Mouse (Mus musculus) MEL (cell line): ENCODE data around the gene Dusp5. TPM values are rescaled to one million over a fixed set of nuclear protein-coding genes. Genes with fewer than 3 reads are reported as not detected.
A peak's percentile ranks its signal among the peaks of the same experiment; 100 is the strongest.

ENCODE experiments used
- DNase-seq: peaks from one replicate; pipeline ENCODE4 v3.0.0; 2011; ENCODE audit warnings: low read depth, low spot score
- H3K27ac ChIP-seq: 2 replicates; pipeline ENCODE4 v1.5.1; 2012; ENCODE audit warnings: low read depth, mild to moderate bottlenecking, control low read depth, low read length, moderate library complexity; ENCODE audit not compliant: control insufficient read depth
- H3K27me3 ChIP-seq, 2 experiments: fragments of 150-350 bp in 1 of 2; sonication (generic) in 1 of 2; 2 replicates each; pipeline ENCODE4 v1.6.1; 2012; ENCODE audit warnings: low read length in 2 of 2, mild to moderate bottlenecking in 2 of 2, improper control_type of control experiment in 1 of 2, moderate library complexity in 1 of 2; ENCODE audit not compliant: insufficient read depth in 2 of 2, control insufficient read depth in 1 of 2
- H3K36me3 ChIP-seq, 2 experiments: 2 replicates each; pipeline ENCODE4 v1.6.1; 2012 to 2014; ENCODE audit warnings: low read length in 2 of 2, improper control_type of control experiment in 1 of 2, inconsistent platforms in 1 of 2, mild to moderate bottlenecking in 1 of 2; ENCODE audit not compliant: insufficient read depth in 2 of 2, control insufficient read depth in 1 of 2
- H3K4me1 ChIP-seq, 2 experiments: fragments of 150-350 bp in 1 of 2; sonication (generic) in 1 of 2; 2 replicates each; pipeline ENCODE4 v1.6.1; 2012; ENCODE audit warnings: low read length in 2 of 2, improper control_type of control experiment in 1 of 2, mild to moderate bottlenecking in 1 of 2; ENCODE audit not compliant: insufficient read depth in 2 of 2, control insufficient read depth in 1 of 2
- H3K4me3 ChIP-seq, 2 experiments: fragments of 150-350 bp in 1 of 2; sonication (generic) in 1 of 2; 2 replicates each; pipeline ENCODE4 v1.5.1; 2012; ENCODE audit warnings: low read depth in 2 of 2, low read length in 2 of 2, mild to moderate bottlenecking in 2 of 2, moderate library complexity in 2 of 2, control low read depth in 1 of 2, improper control_type of control experiment in 1 of 2; ENCODE audit not compliant: control insufficient read depth in 1 of 2, insufficient read depth in 1 of 2
- H3K79me2 ChIP-seq: 2 replicates; pipeline ENCODE4 v1.6.1; 2012; ENCODE audit warnings: mild to moderate bottlenecking, low read length, moderate library complexity; ENCODE audit not compliant: control insufficient read depth, poor library complexity, insufficient read depth
- H3K9ac ChIP-seq: 2 replicates; pipeline ENCODE4 v1.6.1; 2012; ENCODE audit warnings: low read depth, mild to moderate bottlenecking, control low read depth, low read length, moderate library complexity; ENCODE audit not compliant: control insufficient read depth, poor library complexity, severe bottlenecking
- H3K9me3 ChIP-seq: fragments of 150-350 bp; sonication (generic); replicated peaks from 2 replicates; pipeline ENCODE4 v1.6.1; 2012; ENCODE audit warnings: mild to moderate bottlenecking, low read length, improper control_type of control experiment, moderate library complexity; ENCODE audit not compliant: insufficient read depth
- CHD1 ChIP-seq: IDR thresholded peaks from 2 replicates; pipeline ENCODE4 v1.6.1; 2012; ENCODE audit warnings: low read depth, mild to moderate bottlenecking, inconsistent platforms, low read length, improper control_type of control experiment
- CTCF ChIP-seq, 3 experiments: IDR thresholded peaks in 2 of 3; conservative IDR thresholded peaks in 1 of 3; 2 replicates each; pipeline ENCODE4 v1.5.1; 2011 to 2012; ENCODE audit warnings: low read length in 3 of 3, low read depth in 2 of 3, mild to moderate bottlenecking in 2 of 3, improper control_type of control experiment in 1 of 3, inconsistent platforms in 1 of 3, mixed read lengths in 1 of 3, moderate library complexity in 1 of 3; ENCODE audit not compliant: control insufficient read depth in 1 of 3, insufficient read depth in 1 of 3, poor library complexity in 1 of 3, severe bottlenecking in 1 of 3
- E2F4 ChIP-seq: IDR thresholded peaks from 2 replicates; pipeline ENCODE4 v1.6.1; 2011; ENCODE audit warnings: low read depth, low read length, improper control_type of control experiment, borderline replicate concordance
- ELF1 ChIP-seq: IDR thresholded peaks from 2 replicates; pipeline ENCODE4 v1.6.1; 2014; ENCODE audit warnings: low read depth, mild to moderate bottlenecking, inconsistent platforms, low read length, improper control_type of control experiment, moderate library complexity
- ETS1 ChIP-seq: IDR thresholded peaks from 2 replicates; pipeline ENCODE4 v1.6.1; 2012; ENCODE audit warnings: low read depth, mild to moderate bottlenecking, inconsistent platforms, low read length, improper control_type of control experiment, moderate library complexity
- GABPA ChIP-seq: IDR thresholded peaks from 2 replicates; pipeline ENCODE4 v1.6.1; 2012; ENCODE audit warnings: low read depth, mild to moderate bottlenecking, inconsistent platforms, low read length, improper control_type of control experiment, moderate library complexity
- GATA1 ChIP-seq: IDR thresholded peaks from 2 replicates; pipeline ENCODE4 v1.6.1; 2011; ENCODE audit warnings: low read depth, low read length, improper control_type of control experiment
- HCFC1 ChIP-seq: IDR thresholded peaks from 2 replicates; pipeline ENCODE4 v1.6.1; 2012; ENCODE audit warnings: low read depth, mild to moderate bottlenecking, inconsistent platforms, low read length, improper control_type of control experiment, moderate library complexity
- JUND ChIP-seq: IDR thresholded peaks from 2 replicates; pipeline ENCODE4 v1.6.1; 2011; ENCODE audit warnings: low read depth, mild to moderate bottlenecking, improper control_type of control experiment, low read length
- MAZ ChIP-seq: IDR thresholded peaks from 2 replicates; pipeline ENCODE4 v1.6.1; 2012; ENCODE audit warnings: low read depth, mild to moderate bottlenecking, inconsistent platforms, low read length, improper control_type of control experiment
- MXI1 ChIP-seq: IDR thresholded peaks from 2 replicates; pipeline ENCODE4 v1.6.1; 2011; ENCODE audit warnings: mild to moderate bottlenecking, low read depth, low read length, improper control_type of control experiment
- MYB ChIP-seq: IDR thresholded peaks from 2 replicates; pipeline ENCODE4 v1.6.1; 2011; ENCODE audit warnings: mild to moderate bottlenecking, low read depth, low read length, improper control_type of control experiment
- MYC ChIP-seq: IDR thresholded peaks from 2 replicates; pipeline ENCODE4 v1.6.1; 2011; ENCODE audit warnings: low read depth, mild to moderate bottlenecking, low read length, improper control_type of control experiment, moderate library complexity
- NELFE ChIP-seq: IDR thresholded peaks from 2 replicates; pipeline ENCODE4 v1.6.1; 2011; ENCODE audit warnings: low read depth, low read length, improper control_type of control experiment
- POLR2AphosphoS2 ChIP-seq: IDR thresholded peaks from 2 replicates; pipeline ENCODE4 v1.6.1; 2011; ENCODE audit warnings: low read length, improper control_type of control experiment
- RCOR1 ChIP-seq: IDR thresholded peaks from 2 replicates; pipeline ENCODE4 v1.6.1; 2012; ENCODE audit warnings: low read depth, mild to moderate bottlenecking, inconsistent platforms, low read length, improper control_type of control experiment
- SIN3A ChIP-seq: IDR thresholded peaks from 2 replicates; pipeline ENCODE4 v1.6.1; 2012; ENCODE audit warnings: low read length, improper control_type of control experiment, inconsistent platforms
- SMC3 ChIP-seq: IDR thresholded peaks from 2 replicates; pipeline ENCODE4 v1.6.1; 2011; ENCODE audit warnings: low read depth, low read length, improper control_type of control experiment
- TAL1 ChIP-seq: IDR thresholded peaks from 2 replicates; pipeline ENCODE4 v1.6.1; 2012; ENCODE audit warnings: mild to moderate bottlenecking, inconsistent platforms, low read length, moderate library complexity, mixed read lengths
- TBP ChIP-seq: IDR thresholded peaks from 2 replicates; pipeline ENCODE4 v1.8.0; 2011; ENCODE audit warnings: low read depth, low read length, improper control_type of control experiment
- TCF12 ChIP-seq: IDR thresholded peaks from 2 replicates; pipeline ENCODE4 v1.6.1; 2014; ENCODE audit warnings: low read depth, mild to moderate bottlenecking, inconsistent platforms, low read length, improper control_type of control experiment, moderate library complexity
- UBTF ChIP-seq: IDR thresholded peaks from 2 replicates; pipeline ENCODE4 v1.6.1; 2012; ENCODE audit warnings: low read depth, mild to moderate bottlenecking, inconsistent platforms, low read length, improper control_type of control experiment, moderate library complexity, borderline replicate concordance; ENCODE audit not compliant: insufficient read depth
- USF1 ChIP-seq: IDR thresholded peaks from 2 replicates; pipeline ENCODE4 v1.6.1; 2014; ENCODE audit warnings: low read depth, mild to moderate bottlenecking, inconsistent platforms, low read length, improper control_type of control experiment, moderate library complexity
- USF2 ChIP-seq, 2 experiments: IDR thresholded peaks; 2 replicates each; pipeline ENCODE4 v1.6.1; 2011 to 2012; ENCODE audit warnings: improper control_type of control experiment in 2 of 2, low read length in 2 of 2, borderline replicate concordance in 1 of 2, inconsistent platforms in 1 of 2, low read depth in 1 of 2, mild to moderate bottlenecking in 1 of 2; ENCODE audit not compliant: insufficient read depth in 1 of 2
- ZC3H11A ChIP-seq: IDR thresholded peaks from 2 replicates; pipeline ENCODE4 v1.6.1; 2012; ENCODE audit warnings: low read depth, mild to moderate bottlenecking, inconsistent platforms, low read length, improper control_type of control experiment
- ZKSCAN1 ChIP-seq: IDR thresholded peaks from 2 replicates; pipeline ENCODE4 v1.6.1; 2012; ENCODE audit warnings: low read depth, mild to moderate bottlenecking, inconsistent platforms, low read length, improper control_type of control experiment, moderate library complexity
- polyA plus RNA-seq, 2 experiments: library from polyadenylated mRNA; stranded (reverse) in 1 of 2; unstranded in 1 of 2; fragments of >175 nt in 1 of 2; fragments of >200 nt in 1 of 2; gene quantifications; 2 replicates each; pipeline versions ENCODE4 v1.2.1 to v1.2.4; 2012; ENCODE audit warnings: low replicate concordance in 2 of 2, low read depth in 1 of 2; ENCODE audit not compliant: insufficient read length in 2 of 2, insufficient read depth in 1 of 2, missing spikeins in 1 of 2
- total RNA-seq: library from RNA; depleted of rRNA; stranded (reverse); fragments of 300-350 nt; gene quantifications from 2 replicates; pipeline ENCODE4 v1.2.3, GENCODE M21; 2012

Dusp5 gene
- total and polyA plus RNA-seq, 3 experiments = 7.6 to 13.8 TPM; not detected in 1

GRCm38 (mm10) chr19:53528131-53528621 is 733 bp upstream of the Dusp5 start:
- Histone ChIP-seq H3K36me3 (peaks cover 0 to 12% of the 10 kb centered on the region in 2 experiments; a peak in 2 of 4 replicates), H3K9ac (peak overlapping the region; percentile 87), H3K9me3 (no peaks in the 10 kb centered on the region), H3K4me1 (peaks cover 0 to 23% of the 10 kb centered on the region in 2 experiments; a peak in 3 of 4 replicates), H3K27me3 (no peaks in the 10 kb centered on the region), H3K4me3 (peak overlapping the region; percentile 61 to 71), H3K79me2 (peaks cover 8% of the 10 kb centered on the region), H3K27ac (peak overlapping the region; percentile 13; the same call in 1 of the 2 replicates)
- TF ChIP-seq SMC3 = no peak
- no peak for TF ChIP-seq CTCF (IDR thresholded peaks at IDR 0.05 in 2 of 3, conservative IDR thresholded peaks at IDR 0.05 in 1 of 3; ENCODE audit: control insufficient read depth in 1 of 3, insufficient read depth in 1 of 3, low read depth in 2 of 3, low read length in 3 of 3, poor library complexity in 1 of 3, severe bottlenecking in 1 of 3)
- TF ChIP-seq GABPA = no peak
- TF ChIP-seq UBTF = no peak
- TF ChIP-seq HCFC1 = no peak
- no peak for TF ChIP-seq ETS1
- TF ChIP-seq USF1 = no peak
- TF ChIP-seq TCF12 = no peak
- TF ChIP-seq ELF1 = no peak
- TF ChIP-seq CHD1 = no peak
- no peak for TF ChIP-seq GATA1
- no peak for TF ChIP-seq ZC3H11A
- no peak for TF ChIP-seq TBP
- TF ChIP-seq MXI1 = no peak
- DNase-seq = no peak

- DNase-seq = no peak
- H3K27me3 ChIP-seq = no peaks in the 10 kb centered on the region
- peaks cover 0 to 23% of the 10 kb centered on the region in 2 experiments; a peak in 2 of 4 replicates for H3K36me3 ChIP-seq
- H3K4me3 ChIP-seq = peak overlapping the region; percentile 69 to 88
- H3K27ac ChIP-seq = no peak overlapping the region
- H3K9me3 ChIP-seq = no peaks in the 10 kb centered on the region
- H3K79me2 ChIP-seq = peaks cover 8% of the 10 kb centered on the region
- H3K9ac ChIP-seq = peak overlapping the region; percentile 70
- peaks cover 5 to 31% of the 10 kb centered on the region in 2 experiments for H3K4me1 ChIP-seq
- TF ChIP-seq MAZ (no peak), UBTF (no peak), E2F4 (no peak), CTCF (IDR thresholded peaks at IDR 0.05 in 2 of 3, conservative IDR thresholded peaks at IDR 0.05 in 1 of 3; ENCODE audit: control insufficient read depth in 1 of 3, insufficient read depth in 1 of 3, low read depth in 2 of 3, low read length in 3 of 3, poor library complexity in 1 of 3, severe bottlenecking in 1 of 3) (no peak), USF2 (IDR thresholded peaks at IDR 0.05; ENCODE audit: borderline replicate concordance in 1 of 2, insufficient read depth in 1 of 2, low read depth in 1 of 2, low read length in 2 of 2) (no peak), MYB (no peak), HCFC1 (no peak), TAL1 (no peak), ZKSCAN1 (no peak), ELF1 (no peak), SIN3A (no peak), POLR2AphosphoS2 (no peak), RCOR1 (no peak), NELFE (no peak), MYC (no peak), GATA1 (no peak), JUND (no peak)
- TF ChIP-seq, all 39 proteins: peak for 0
These were observed 471 bp downstream of the Dusp5 start for GRCm38 (mm10) chr19:53529455-53529704.
